Mouse (Mus musculus) megakaryocyte, embryonic 14.5 days (primary cell): ENCODE measurements around the gene Tesk1. TPM values are rescaled to one million over a fixed set of nuclear protein-coding genes. Genes with fewer than 3 reads are reported as not detected.

Source experiments
- H3K27me3 ChIP-seq: replicated peaks from 2 replicates; pipeline ENCODE3; 2012; ENCODE audit warnings: inconsistent platforms
- H3K36me3 ChIP-seq: replicated peaks from 2 replicates; pipeline ENCODE3; 2012; ENCODE audit warnings: low read length, inconsistent platforms, mixed read lengths
- H3K4me1 ChIP-seq: 2 replicates; pipeline ENCODE4 v1.6.1; 2012; ENCODE audit warnings: inconsistent platforms
- H3K4me3 ChIP-seq: replicated peaks from 2 replicates; pipeline ENCODE3; 2012; ENCODE audit warnings: moderate library complexity, mild to moderate bottlenecking, inconsistent platforms
- H3K9me3 ChIP-seq: 2 replicates; pipeline ENCODE4 v1.6.1; 2012; ENCODE audit warnings: inconsistent platforms
- FLI1 ChIP-seq: IDR thresholded peaks from 2 replicates; pipeline ENCODE4 v1.6.1; 2012; ENCODE audit warnings: low read length, inconsistent platforms, mixed read lengths
- GATA1 ChIP-seq: IDR thresholded peaks from 3 replicates; pipeline ENCODE4 v1.6.1; 2012; ENCODE audit warnings: mixed read lengths, low read length, inconsistent platforms, borderline replicate concordance
- polyA plus RNA-seq: library from polyadenylated mRNA; stranded (reverse); fragments of >175 nt; gene quantifications from 2 replicates; pipeline ENCODE4 v1.2.3, GENCODE M21; 2012; ENCODE audit warnings: low replicate concordance; ENCODE audit not compliant: insufficient read depth

Tesk1 gene
- polyA plus RNA-seq, 1 experiment: 28.2 TPM

- peaks cover 18% of the 10 kb centered on the region for H3K4me1 ChIP-seq
- no peak overlapping the region for H3K4me3 ChIP-seq
- H3K9me3 ChIP-seq: no peaks in the 10 kb centered on the region
- TF ChIP-seq GATA1: no peak
- H3K36me3 ChIP-seq: peaks cover 61% of the 10 kb centered on the region
- peaks cover 56% of the 10 kb centered on the region for H3K27me3 ChIP-seq
These were observed 15.3 kb upstream of the Tesk1 start for GRCm38 (mm10) chr4:43426487-43426886.

DNA sequence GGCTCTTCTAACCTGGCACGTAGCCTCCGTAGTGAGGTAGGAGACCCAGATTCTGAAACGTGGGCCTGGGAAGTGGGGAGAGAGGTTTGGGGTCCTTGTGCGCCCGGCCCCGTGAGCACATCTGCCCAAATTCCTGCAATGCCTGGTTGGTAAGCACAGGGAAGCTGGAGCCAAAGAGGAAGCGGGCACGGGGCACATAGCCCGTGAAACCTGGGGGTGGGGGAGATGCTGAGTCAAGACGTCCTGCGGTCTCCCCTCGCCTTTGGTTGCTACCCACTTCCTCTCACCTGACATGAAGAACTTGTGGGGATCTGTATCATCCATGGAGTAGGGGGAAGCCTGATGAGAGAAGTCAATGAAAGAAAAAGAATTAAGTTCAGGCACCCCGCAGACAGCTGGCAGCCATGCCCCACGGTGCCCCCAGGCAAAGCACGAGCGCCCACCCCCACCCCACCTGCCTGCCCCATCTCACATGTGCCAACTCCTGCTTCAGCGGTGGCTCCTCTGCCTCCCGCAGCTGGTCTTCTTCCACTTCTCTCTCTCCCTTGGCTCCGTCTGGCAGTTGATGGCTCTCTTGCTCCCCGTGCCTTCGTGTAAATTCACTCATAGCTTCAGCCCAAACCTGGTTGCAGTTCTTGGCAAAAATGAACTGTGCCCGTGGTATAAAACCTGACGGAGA, 14.1 kb upstream of the Tesk1 start:
- H3K9me3 ChIP-seq: no peaks in the 10 kb centered on the region
- H3K4me3 ChIP-seq: peak overlapping the region; percentile 33
- H3K36me3 ChIP-seq: peaks cover 50% of the 10 kb centered on the region
- TF ChIP-seq FLI1: no peak
- H3K4me1 ChIP-seq: peaks cover 22% of the 10 kb centered on the region
- H3K27me3 ChIP-seq: peaks cover 52% of the 10 kb centered on the region

- H3K9me3 ChIP-seq: no peaks in the 10 kb centered on the region
- H3K36me3 ChIP-seq: peaks cover 43% of the 10 kb centered on the region
- TF ChIP-seq FLI1 (no peak), GATA1 (no peak)
- H3K4me3 ChIP-seq: no peak overlapping the region
- H3K27me3 ChIP-seq: peaks cover 52% of the 10 kb centered on the region
- H3K4me1 ChIP-seq: peaks cover 22% of the 10 kb centered on the region
These were observed 13.4 kb upstream of the Tesk1 start for GRCm38 (mm10) chr4:43428180-43428861.

DNA sequence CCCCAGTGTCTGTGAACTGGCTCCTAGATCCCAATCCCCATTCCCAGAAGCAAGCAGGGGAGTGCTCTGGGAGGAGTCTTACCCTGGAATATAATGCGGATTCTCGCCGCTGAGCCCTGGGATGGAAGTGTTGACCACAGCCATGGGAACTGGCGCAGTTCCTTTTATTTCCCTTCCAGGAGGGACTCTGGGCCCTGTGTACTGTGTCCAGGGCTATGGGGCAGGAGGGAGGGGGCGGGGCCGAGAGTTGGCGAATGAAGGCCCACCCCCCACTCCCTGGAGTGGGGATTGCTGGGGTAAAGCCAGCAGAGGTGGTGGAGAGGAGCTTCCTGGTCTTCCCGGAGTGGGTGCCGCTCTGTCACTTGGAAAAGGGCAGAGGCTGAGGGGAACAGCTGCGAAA, 12.8 kb upstream of the Tesk1 start, which contains the start of gene Fam166b:
TSS of gene Fam166b (minus strand) at position 189 of the 400 bp plus-strand sequence.
- Histone ChIP-seq H3K27me3 (peaks cover 47% of the 10 kb centered on the region), H3K9me3 (no peaks in the 10 kb centered on the region)

GRCm38 (mm10) chr4:43431690-43432089, 10.0 kb upstream of the Tesk1 start:
- TF ChIP-seq FLI1: no peak
- no peak for TF ChIP-seq GATA1
- Histone ChIP-seq H3K4me1 (peaks cover 13% of the 10 kb centered on the region), H3K27me3 (peaks cover 23% of the 10 kb centered on the region), H3K36me3 (peaks cover 9% of the 10 kb centered on the region), H3K9me3 (no peaks in the 10 kb centered on the region), H3K4me3 (peak overlapping the region; percentile 80)

More for the DNA sequence above, 12.8 kb upstream of the Tesk1 start, which contains the start of gene Fam166b:
- H3K4me3 ChIP-seq: no peak within 1 kb of the TSS
- peaks cover 22% of the 10 kb centered on the region for H3K4me1 ChIP-seq
- H3K36me3 ChIP-seq: peaks cover 37% of the 10 kb centered on the region
- TF ChIP-seq FLI1 (no peak), GATA1 (no peak)

DNA sequence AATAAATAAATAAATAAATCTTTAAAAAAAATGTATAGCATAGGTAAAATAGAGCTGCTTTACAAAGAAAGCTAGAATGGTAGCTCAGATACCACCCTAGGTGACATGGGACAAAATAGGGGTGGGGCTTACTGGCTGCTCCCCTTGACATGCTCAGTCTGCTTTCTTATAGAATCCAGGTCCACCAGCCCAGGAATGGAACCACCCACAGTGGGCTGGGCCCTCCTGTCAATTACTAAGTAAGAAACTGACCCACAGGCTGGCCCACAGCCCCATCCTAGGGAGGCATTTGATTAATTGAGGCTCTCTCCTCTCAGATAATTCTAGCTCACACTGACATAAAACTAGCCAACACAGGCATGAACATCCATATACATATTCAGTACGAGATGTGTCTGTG, 8.9 kb upstream of the Tesk1 start:
- Histone ChIP-seq H3K9me3 (no peaks in the 10 kb centered on the region), H3K4me3 (no peak overlapping the region), H3K4me1 (peaks cover 9% of the 10 kb centered on the region), H3K27me3 (peaks cover 17% of the 10 kb centered on the region), H3K36me3 (peaks cover 2% of the 10 kb centered on the region)
- TF ChIP-seq GATA1: no peak
- TF ChIP-seq FLI1: no peak

- Histone ChIP-seq H3K27me3 (peaks cover 35% of the 10 kb centered on the region), H3K9me3 (peaks cover 4% of the 10 kb centered on the region; the same call in 1 of the 2 replicates), H3K4me3 (peak overlapping the region; percentile 94), H3K4me1 (peaks cover 19% of the 10 kb centered on the region), H3K36me3 (peaks cover 21% of the 10 kb centered on the region)
- TF ChIP-seq GATA1 (no peak), FLI1 (no peak)
These were observed 305 bp downstream of the Tesk1 start for GRCm38 (mm10) chr4:43442044-43442443.

- Histone ChIP-seq H3K27me3 (peaks cover 39% of the 10 kb centered on the region), H3K4me3 (peak overlapping the region; percentile 94), H3K9me3 (peaks cover 4% of the 10 kb centered on the region; the same call in 1 of the 2 replicates), H3K4me1 (peaks cover 19% of the 10 kb centered on the region), H3K36me3 (peaks cover 26% of the 10 kb centered on the region)
- no peak for TF ChIP-seq GATA1
- TF ChIP-seq FLI1: no peak
These were observed 970 bp downstream of the Tesk1 start for GRCm38 (mm10) chr4:43442456-43443361.

GRCm38 (mm10) chr4:43443511-43443910, 1.8 kb downstream of the Tesk1 start:
- TF ChIP-seq GATA1: no peak
- peaks cover 40% of the 10 kb centered on the region for H3K27me3 ChIP-seq
- H3K9me3 ChIP-seq: peaks cover 3% of the 10 kb centered on the region; the same call in 1 of the 2 replicates
- H3K4me1 ChIP-seq: peaks cover 19% of the 10 kb centered on the region
- peaks cover 26% of the 10 kb centered on the region for H3K36me3 ChIP-seq
- peak overlapping the region; percentile 94 for H3K4me3 ChIP-seq

GRCm38 (mm10) chr4:43447251-43447650, 5.5 kb downstream of the Tesk1 start:
- no peak for TF ChIP-seq FLI1
- TF ChIP-seq GATA1: no peak
- H3K36me3 ChIP-seq: peaks cover 26% of the 10 kb centered on the region

More at GRCm38 (mm10) chr4:43447251-43447650, 5.5 kb downstream of the Tesk1 start:
- H3K4me3 ChIP-seq: no peak overlapping the region
- H3K4me1 ChIP-seq: peaks cover 15% of the 10 kb centered on the region
- H3K9me3 ChIP-seq: peaks cover 13% of the 10 kb centered on the region
- peaks cover 62% of the 10 kb centered on the region for H3K27me3 ChIP-seq
